Mouse (Mus musculus): ENCODE measurements around the gene H2-DMa.

The H2-DMa gene

GRCm38 (mm10) chr17:34104804-34105203 lies 14.5 kb upstream of the H2-DMa start:
- no peak for DNase-seq (ENCODE audit: low spot score)

DNA sequence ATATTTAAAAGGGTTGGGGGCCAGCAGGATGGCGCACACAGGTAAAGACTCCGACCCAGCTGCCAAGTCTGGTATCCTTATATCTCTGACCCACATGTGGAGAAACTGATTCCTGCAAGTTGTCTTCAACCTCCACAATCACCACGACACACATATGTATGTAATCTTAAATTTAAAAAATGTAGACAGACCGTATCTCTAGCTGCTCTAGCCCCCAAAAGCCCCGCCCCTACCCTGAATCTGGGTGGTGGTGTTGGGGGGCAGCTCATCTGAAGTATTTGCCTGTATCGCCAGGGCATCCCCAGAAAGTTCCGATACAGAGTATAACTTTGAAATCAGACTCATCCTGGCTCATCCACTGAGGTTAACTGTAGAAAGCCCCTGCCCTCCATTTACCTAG lies 12.8 kb upstream of the H2-DMa start:
- no peak for DNase-seq (ENCODE audit: low spot score)

- no peak for DNase-seq (ENCODE audit: low spot score)
Observed at GRCm38 (mm10) chr17:34107109-34107867, 12.1 kb upstream of the H2-DMa start.

- DNase-seq (ENCODE audit: low spot score): no peak
Observed at GRCm38 (mm10) chr17:34108460-34108859, 10.9 kb upstream of the H2-DMa start.

DNA sequence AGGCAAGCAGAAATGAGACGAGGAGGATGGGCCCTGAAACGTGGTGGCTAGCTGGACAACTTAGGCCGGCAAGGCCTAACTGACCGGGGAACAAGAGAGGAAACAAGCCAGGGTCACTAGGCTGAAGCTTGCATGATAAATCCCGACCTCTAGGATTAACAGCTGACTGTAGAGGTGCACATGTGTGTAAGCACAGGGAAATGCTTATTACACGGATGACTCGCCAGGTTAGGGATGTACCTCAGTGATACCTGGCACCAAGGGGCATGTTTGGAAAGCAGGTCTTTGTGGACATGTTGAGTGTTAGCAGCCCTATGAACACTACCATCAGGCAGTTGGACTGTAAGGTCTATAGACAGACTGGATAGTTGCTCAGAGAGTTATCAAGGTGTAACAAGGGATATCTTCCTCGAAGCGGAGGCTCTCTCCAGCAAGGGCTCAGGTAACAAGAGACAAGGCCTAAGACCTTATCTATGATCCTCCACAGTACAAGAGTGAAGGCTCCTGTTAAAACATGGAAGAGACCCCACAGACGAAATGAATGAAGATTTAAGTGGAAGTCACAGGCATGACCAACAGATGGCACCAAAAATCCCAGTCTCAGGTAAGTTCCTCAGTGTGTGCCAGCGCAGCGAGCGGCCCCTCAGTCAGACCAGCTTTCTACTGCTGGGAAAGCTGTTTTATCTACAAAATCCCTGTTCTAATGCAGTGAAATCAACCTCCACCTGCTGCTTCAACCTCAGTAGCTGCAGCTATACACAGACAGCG lies 10.1 kb upstream of the H2-DMa start:
- peak; percentile 44 for DNase-seq (ENCODE audit: low spot score)

DNA sequence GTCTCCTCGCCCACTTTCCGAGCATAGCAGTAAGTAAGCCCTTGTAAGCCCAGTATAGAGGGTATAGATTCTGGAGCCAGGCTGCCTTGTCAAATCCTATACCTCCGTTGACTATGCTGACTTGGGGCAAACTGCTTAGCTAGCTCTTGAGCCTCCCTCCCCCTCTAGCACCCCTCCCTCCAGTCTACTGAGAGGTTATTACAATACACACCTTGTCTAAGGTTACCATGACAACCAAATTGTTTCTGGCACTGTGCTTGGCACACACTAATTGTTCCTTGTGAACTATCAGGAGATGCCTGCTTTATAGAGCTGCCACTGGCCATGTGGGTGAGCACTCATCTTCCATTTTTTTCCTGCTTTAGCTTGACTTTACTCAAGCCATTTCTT lies 9.5 kb upstream of the H2-DMa start:
- DNase-seq (ENCODE audit: low spot score): no peak

DNA sequence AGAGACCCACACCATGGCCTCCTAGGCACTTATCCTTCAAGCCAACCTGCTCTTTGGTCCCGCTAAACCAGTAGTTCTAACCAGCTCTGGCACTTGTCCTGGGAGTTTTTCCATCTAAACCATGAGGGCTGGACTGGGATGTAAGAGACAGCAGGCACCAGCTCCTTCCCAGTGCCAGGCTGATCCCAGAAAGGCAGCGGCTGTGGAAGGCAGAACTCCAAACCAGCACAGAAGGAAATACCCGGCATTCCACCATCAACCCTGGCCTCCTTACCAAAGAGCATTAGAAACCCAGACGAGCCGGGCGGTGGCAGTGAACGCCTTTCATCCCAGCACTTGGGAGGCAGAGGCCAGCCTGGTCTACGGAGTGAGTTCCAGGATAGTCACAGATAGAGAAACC lies 9.0 kb upstream of the H2-DMa start:
- no peak for DNase-seq (ENCODE audit: low spot score)

DNA sequence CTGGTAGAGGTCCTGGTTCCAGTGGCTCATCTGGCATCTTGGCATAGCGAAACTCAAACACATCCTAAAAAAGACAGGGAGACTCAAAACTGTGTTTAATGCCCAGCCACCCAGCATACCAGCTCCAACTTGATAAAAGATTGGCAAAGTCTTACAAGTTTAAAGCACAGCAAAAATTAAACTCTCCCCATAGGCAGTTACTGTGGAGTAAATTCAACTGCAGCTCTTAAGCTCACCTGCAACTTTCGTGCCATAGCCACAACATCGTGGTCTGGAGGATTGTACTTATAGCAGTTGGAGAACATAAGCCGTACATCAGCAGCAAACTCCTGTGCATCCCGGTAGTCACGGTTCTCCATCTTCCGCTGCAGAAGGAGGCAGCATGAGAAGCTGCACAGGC lies 5.2 kb upstream of the H2-DMa start:
- DNase-seq (ENCODE audit: low spot score): no peak

DNA sequence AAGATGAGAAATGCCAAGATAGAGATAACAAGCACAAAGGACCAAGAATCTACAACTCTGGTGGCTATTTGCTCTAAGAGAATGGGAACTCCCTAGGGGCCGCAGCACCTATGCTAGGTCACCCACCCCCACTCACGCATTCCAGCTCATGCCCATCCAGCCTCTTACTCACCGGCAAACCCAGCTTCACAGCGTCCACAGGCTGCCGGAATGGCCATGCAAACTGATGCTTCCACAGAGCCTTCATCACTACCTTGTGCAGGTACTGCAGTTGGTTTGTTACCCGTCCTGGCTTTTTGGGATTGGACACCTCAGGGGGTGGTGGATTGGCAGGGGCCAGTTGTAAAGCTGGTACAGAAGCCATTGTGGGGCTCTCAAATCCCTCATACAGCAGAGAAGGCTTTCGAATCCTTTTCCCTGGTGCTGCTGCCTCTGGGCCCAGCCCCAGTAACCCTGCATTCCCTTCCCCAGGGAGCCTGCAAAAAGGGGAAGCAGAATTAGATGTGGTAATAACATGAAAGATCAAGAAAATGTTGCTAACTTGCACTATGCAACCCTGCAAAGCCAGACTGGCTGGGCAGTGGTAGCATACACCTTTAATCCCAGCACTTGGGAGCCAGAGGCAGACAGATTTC lies 2.5 kb upstream of the H2-DMa start:
- DNase-seq (ENCODE audit: low spot score): no peak

GRCm38 (mm10) chr17:34117421-34118112 lies 1.8 kb upstream of the H2-DMa start:
- no peak for DNase-seq (ENCODE audit: low spot score)

DNA sequence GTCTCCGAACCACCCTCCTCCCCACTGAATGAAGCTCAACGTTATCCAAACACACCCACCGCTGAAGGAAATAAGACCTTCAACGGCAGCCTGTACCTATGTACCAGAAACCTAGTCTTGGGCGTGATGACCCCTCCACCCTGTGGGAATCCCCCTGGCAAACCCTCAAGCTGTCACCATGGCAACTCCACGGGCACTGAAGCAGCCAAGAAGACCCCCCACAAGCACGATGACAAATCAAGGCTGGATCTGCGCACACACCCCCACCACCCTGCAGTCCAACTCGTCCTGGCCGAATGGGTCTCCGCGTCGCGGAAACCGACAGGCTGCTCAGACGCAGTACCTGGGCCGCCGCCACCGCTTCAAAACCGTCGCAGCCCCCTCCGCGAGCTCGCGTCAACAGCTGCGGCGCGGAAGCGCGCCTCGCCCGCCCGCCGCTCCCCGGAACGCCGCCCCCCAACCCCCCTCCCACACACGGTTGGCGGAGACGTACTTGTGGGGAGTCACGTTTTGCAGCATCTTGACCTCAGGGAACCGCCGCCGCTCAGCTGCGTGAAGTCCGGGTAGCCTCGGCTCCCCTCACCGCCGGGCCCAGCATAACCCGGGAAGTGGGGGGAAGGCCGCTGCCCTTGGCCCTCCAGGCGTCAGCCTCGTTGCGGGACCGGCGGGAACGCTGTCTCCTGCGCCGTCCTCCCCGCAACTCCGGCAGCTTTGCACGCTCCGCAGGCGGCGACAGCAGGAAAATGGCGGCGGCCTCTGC lies 1.0 kb upstream of the H2-DMa start:
- DNase-seq (ENCODE audit: low spot score): peak; percentile 51

- DNase-seq (ENCODE audit: low spot score): no peak
Observed at GRCm38 (mm10) chr17:34118873-34119248, 480 bp upstream of the H2-DMa start.

- DNase-seq (ENCODE audit: low spot score): peak; percentile 85
Observed at GRCm38 (mm10) chr17:34120180-34120723, 911 bp downstream of the H2-DMa start.

- DNase-seq (ENCODE audit: low spot score): peak; percentile 80
Observed at GRCm38 (mm10) chr17:34120814-34121171, 1.5 kb downstream of the H2-DMa start.

DNA sequence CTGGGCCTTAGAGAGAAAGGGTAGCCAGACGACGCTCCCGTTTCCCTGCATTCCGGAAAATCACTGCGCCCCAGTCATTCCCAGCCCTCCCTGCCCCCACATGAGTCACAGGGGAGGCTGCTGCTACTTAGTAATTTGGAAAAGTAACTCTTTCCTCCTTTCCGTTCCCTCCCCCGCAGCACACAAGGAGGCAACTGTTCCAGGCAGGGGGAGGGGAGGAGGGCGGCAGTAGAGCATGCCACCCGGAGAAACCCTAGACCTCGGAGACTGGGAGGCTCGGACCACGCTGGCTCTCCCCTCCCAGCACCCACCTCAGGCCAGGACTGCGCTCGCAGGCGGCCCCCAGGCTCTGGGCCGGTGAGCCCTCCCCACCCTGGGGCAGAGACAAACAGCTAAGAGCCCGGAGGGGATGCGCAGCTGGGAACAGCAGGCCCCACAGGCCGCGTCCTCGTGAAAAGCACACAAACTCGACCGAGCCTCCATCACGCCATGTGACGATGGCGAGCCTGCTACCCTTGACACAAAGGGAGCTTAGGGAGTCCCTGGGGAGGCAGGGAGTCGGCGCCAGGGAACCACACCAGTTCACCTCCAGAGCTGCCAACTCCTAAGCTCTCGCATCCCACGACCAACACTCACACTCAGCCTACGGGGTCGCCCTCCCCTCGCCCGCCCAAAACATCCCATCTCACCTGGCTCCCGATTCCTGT lies 2.0 kb downstream of the H2-DMa start:
- DNase-seq (ENCODE audit: low spot score): peak; percentile 83

DNA sequence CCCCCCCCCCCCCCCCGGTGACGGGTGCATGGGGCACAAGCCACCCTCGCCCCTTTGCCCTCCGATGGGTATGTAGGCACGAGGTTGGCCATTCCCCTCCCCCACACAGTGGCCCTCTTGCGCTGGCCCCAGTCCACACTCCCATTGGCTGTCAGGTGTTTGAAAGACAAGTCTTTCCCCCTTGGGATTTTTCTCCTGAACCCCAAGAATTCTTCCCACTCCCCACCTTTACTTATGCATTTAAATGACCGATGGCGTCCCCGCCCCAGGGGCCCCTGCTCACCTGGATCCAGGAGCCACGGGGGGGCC lies 2.5 kb downstream of the H2-DMa start:
- DNase-seq (ENCODE audit: low spot score): peak; percentile 85

GRCm38 (mm10) chr17:34122188-34122984 lies 3.0 kb downstream of the H2-DMa start, which contains the start of gene Brd2:
Brd2 (minus strand) TSS chr17:34122634.
- peak; percentile 98 for DNase-seq (ENCODE audit: low spot score)

DNA sequence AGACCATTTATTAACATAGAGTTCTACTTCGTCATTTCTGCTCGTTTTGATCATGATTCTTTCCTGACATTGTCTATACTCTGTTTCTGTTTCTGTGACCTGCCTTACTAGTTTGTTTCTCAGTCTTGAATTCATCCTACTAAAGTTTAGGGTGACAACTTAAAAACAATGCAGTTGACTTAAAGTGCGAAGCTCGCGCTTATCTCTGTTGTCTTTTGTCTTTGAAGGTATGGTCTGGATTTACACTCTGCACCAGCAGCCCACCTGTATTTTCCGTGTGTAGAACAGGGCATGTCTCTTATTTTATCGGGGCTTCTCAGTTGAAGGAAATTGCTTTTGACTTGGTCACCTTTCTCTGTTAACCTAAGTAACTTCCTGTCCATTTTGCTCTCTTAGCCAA lies 3.8 kb downstream of the H2-DMa start:
- no peak for DNase-seq (ENCODE audit: low spot score)

DNA sequence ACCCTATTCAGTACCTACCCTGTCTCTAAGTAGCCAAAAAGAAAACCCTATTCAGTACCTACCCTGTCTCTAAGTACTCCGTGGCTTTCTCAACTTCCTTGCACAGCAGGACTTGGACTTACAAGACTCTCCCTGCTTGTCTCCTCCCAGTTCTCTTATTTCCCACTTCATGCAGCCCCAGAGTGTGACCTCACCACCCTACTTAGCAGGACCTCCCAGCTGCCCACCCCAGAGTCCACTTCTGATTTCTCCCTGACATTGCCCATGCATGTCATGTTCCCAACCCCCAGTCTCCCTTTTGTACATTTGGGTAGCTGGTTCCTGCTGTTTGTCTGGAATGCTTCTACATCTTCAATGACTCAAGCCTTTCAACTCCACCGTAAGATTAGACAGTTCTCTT lies 4.2 kb downstream of the H2-DMa start:
- DNase-seq (ENCODE audit: low spot score): peak; percentile 67

- DNase-seq (ENCODE audit: low spot score): no peak
Observed at GRCm38 (mm10) chr17:34124649-34125048, 5.3 kb downstream of the H2-DMa start.
